Mouse (Mus musculus): ENCODE results near the gene Tcea2. TPM values are rescaled to one million over a fixed set of nuclear protein-coding genes. Genes with fewer than 3 reads are reported as not detected.

Gene Tcea2
- total RNA-seq, 2 experiments from 2014 or later = 48.3 to 55.1 TPM

GRCm38 (mm10) chr2:181698241-181698640 lies 18.1 kb downstream of the Tcea2 start, which contains the start of gene Lkaaear1:
Gene Lkaaear1 (minus strand): TSS chr2:181698442.
- DNase-seq (ENCODE audit: low spot score in 2 of 2) = no peak

- no peak for DNase-seq (ENCODE audit: low spot score in 2 of 2)
Observed at GRCm38 (mm10) chr2:181706668-181707067, 26.6 kb downstream of the Tcea2 start.

DNA sequence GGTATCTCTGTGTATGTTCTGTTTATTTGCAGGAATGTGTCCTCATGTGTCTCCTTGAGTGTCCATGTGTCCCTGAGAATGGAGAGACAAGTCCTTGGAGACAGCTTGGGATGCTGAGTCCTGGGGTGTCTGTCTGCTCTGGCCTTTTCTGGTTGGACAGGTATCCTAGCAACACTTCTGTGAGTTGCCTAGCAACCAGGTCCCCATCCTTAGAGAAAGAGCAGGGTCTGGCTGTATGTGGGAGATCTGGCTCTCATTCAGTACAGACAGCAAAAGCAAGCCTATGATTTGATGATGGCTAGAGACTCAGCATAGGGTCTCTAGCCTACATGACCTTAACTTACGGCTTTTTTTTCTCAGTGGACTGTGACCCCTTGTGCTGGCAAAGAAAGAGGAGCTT lies 33.6 kb downstream of the Tcea2 start:
- peak; percentile 74 to 80 for DNase-seq (ENCODE audit: low spot score in 2 of 2)

DNA sequence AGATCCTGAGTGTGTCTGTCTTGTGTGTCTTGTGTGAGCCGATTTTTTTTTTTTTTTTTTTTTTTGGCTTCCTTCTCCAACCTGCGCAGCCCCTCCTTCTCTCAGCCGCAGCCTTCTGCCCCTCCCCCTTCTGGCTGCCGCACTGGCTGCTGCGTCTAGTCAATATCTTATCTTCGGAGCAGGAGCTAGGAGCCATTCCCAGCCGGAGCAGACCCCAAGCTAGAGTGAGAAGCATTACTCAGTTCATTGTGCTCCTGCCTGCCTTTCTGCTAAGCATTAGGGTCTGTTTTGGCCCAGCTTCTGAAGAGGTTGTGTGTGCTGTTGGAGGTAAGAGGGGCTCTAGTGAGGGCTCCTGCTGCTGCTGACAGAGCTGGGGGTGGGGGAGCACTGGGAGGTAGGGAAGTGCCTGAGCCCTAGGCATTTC lies 34.8 kb downstream of the Tcea2 start, which contains the start of gene Oprl1:
Gene Oprl1 (plus strand): TSS at position 114 of the 424 bp plus-strand sequence.
- peak; percentile 64 to 73 for DNase-seq (ENCODE audit: low spot score in 2 of 2)

GRCm38 (mm10) chr2:181715382-181715781 lies 35.3 kb downstream of the Tcea2 start:
- no peak for DNase-seq (ENCODE audit: low spot score in 2 of 2)

DNA sequence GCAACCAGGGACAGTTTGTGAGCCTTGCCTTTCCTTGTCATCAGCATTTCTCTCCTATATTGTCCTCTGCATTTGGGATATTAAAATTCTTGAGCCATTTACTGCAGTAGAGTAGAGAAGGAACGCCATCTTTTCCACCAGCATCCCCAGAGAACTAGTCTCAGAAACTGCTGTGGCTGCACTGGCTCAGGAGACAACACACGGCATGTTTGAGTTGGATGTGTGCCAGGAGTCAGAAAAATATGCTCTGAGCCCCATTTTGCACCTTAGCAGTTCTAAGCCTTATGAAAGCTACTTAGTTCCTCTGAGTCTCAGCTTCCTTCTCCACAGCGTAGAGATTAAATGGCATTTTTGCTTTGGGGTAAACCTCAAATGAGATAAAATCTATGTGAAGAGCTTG lies 36.9 kb downstream of the Tcea2 start:
- DNase-seq (ENCODE audit: low spot score in 2 of 2) = no peak

DNA sequence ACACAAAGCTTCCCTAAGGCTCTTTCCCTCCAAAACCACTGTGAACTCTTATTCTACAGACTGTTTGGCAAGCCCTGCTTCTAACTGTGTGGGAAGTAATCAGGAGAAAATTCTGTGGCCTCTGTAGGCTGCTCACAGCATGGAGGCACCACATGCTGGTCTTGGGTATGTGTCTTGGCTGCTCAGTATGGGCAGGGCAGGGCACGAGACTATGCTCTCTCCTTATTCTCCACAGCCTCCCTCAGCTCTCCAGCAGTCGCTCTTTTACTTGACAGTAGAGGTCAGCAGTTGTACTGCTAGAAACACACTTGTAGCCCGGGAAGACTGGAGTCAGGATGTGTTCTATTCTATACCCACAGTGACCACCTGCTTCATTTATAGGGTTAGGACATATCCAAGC lies 40.0 kb downstream of the Tcea2 start:
- no peak for DNase-seq (ENCODE audit: low spot score in 2 of 2)

- no peak for DNase-seq (ENCODE audit: low spot score in 2 of 2)
Observed at GRCm38 (mm10) chr2:181721200-181721599, 41.1 kb downstream of the Tcea2 start.

DNA sequence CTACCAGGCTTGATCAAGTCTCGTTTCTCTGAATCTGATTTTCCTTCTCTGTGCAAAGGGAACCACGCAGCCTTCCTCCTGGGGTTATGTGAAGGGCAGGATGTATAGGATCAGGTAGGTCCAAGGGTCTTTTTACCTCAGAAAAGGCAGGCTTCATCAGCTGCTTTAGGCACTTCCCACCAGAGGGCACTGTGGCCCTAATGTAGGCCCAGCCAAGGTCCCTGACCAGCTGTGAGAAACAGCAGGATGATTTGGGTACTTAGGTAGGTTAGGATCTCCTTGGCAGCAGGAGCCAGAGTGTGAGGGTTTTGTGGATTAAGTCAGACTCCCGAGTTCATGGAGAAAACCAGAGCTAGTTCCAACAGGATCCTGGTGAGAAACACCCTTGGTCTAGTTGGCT lies 42.1 kb downstream of the Tcea2 start:
- DNase-seq (ENCODE audit: low spot score in 2 of 2) = no peak

DNA sequence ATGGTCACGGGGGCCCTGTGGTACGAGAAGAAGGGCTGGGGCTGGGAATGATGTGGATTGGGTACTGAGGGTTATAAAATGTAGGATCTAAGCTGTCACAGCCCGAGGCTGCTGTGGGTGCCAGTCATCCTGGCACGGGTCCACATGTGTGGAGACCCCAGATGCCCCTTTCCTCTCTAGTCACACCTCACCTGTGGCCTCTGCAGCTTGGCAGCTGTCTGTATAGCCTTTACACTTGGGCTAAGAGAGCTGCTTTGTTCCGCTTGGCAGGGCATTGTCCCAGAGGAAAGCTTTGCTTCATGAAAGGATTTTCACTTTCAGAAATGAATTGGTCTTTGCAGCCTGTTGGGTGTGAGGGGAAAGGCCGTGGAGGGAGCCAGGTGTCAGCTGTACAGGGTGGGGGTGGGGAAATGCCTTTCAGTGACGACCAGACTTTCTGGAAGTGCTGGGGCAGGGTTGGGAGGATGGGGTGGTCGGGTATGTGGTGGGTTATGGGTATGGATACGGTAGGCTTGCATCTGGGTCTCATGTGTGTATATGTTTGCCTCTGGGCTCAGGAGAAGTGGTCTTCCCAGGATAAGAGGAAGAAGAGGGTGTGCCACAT lies 47.7 kb downstream of the Tcea2 start:
- DNase-seq (ENCODE audit: low spot score in 2 of 2) = no peak

- no peak for DNase-seq (ENCODE audit: low spot score in 2 of 2)
Observed at GRCm38 (mm10) chr2:181730051-181730450, 49.9 kb downstream of the Tcea2 start.

Other genes with a start within 250 kb of the Tcea2 start
- 1 to 10 TPM; 8.0 to 8.4 TPM for gene Zbtb46, start 220.9 kb upstream of the Tcea2 start, total RNA-seq (2021)
- gene Abhd16b, start 187.1 kb upstream of the Tcea2 start, total RNA-seq (2021) = not detected
- 10 to 100 TPM; 71.5 to 78.4 TPM for gene Tpd52l2, start 183.2 kb upstream of the Tcea2 start, total RNA-seq (2021)
- 100 to 1,000 TPM; 274 to 282 TPM for gene Dnajc5, start 159.8 kb upstream of the Tcea2 start, total RNA-seq (2021)
- gene Uckl1, start 95.4 kb upstream of the Tcea2 start, total RNA-seq (2021) = 10 to 100 TPM; 54.2 to 63.3 TPM
- gene Prpf6, start 88.4 kb upstream of the Tcea2 start, total RNA-seq (2021) = 10 to 100 TPM; 60.9 to 61.6 TPM
- 10 to 100 TPM; 81.0 to 88.4 TPM for gene Zfp512b, start 87.5 kb upstream of the Tcea2 start, total RNA-seq (2021)
- gene Samd10, start 81.1 kb upstream of the Tcea2 start, total RNA-seq (2021) = 10 to 100 TPM; 12.0 to 13.2 TPM
- 1 to 10 TPM in 1 of 2 experiments, under 1 TPM in 1; 0.91 to 2.1 TPM for gene Gm29797, start 23.3 kb upstream of the Tcea2 start, total RNA-seq (2021)
- gene Sox18, start 8.7 kb upstream of the Tcea2 start, total RNA-seq (2021) = 10 to 100 TPM; 11.3 to 12.6 TPM
- 10 to 100 TPM; 41.7 to 47.2 TPM for gene Rgs19, start 13.7 kb downstream of the Tcea2 start, total RNA-seq (2021)
- not detected for gene Lkaaear1, start 18.1 kb downstream of the Tcea2 start, total RNA-seq (2021)
- gene Oprl1, start 34.7 kb downstream of the Tcea2 start, total RNA-seq (2021) = 10 to 100 TPM; 50.6 to 52.4 TPM
- gene Myt1, start 83.0 kb downstream of the Tcea2 start, total RNA-seq (2021) = 10 to 100 TPM; 26.0 to 28.5 TPM
- gene Pcmtd2, start 157.5 kb downstream of the Tcea2 start, total RNA-seq (2021) = 10 to 100 TPM; 86.1 to 89.1 TPM
- gene Polr3k, start 184.0 kb downstream of the Tcea2 start, total RNA-seq (2021) = 10 to 100 TPM; 27.3 to 30.2 TPM